Mouse (Mus musculus) kidney, embryonic 16.5 days (tissue): ENCODE measurements at regions not wholly inside any gene's neighbourhood (a gene's known extent, or its start where the extent isn't known, plus 50 kb on each side); places are given as distances from the start of the nearest gene placed in this dataset.

Source experiments
- ATAC-seq: fragments of 200-750 bp; cut with Nextera tagmentation; 2 replicates; pipeline ENCODE4 v1.8.0; 2017; ENCODE audit warnings: moderate TSS enrichment; ENCODE audit not compliant: low FRiP score, low TSS enrichment
- H3K27ac ChIP-seq: fragments of 300-500 bp; sonication (generic); 2 replicates; pipeline ENCODE4 v1.5.1; 2014; ENCODE audit warnings: low read length
- H3K27me3 ChIP-seq: fragments of 300-500 bp; sonication (generic); 2 replicates; pipeline ENCODE4 v1.6.1; 2014; ENCODE audit warnings: low read length, control low read depth, mixed read lengths; ENCODE audit not compliant: insufficient read depth
- H3K36me3 ChIP-seq: fragments of 300-500 bp; sonication (generic); 2 replicates; pipeline ENCODE4 v1.6.1; 2014; ENCODE audit warnings: low read length, control low read depth, mixed read lengths; ENCODE audit not compliant: insufficient read depth
- H3K4me1 ChIP-seq: fragments of 300-500 bp; sonication (generic); 2 replicates; pipeline ENCODE4 v1.6.1; 2014; ENCODE audit warnings: low read length, control low read depth, mixed read lengths; ENCODE audit not compliant: insufficient read depth
- H3K4me2 ChIP-seq: fragments of 300-500 bp; sonication (generic); replicated peaks from 2 replicates; pipeline ENCODE4 v1.6.1; 2014; ENCODE audit warnings: low read depth, low read length
- H3K4me3 ChIP-seq: fragments of 300-500 bp; sonication (generic); 2 replicates; pipeline ENCODE4 v1.5.1; 2014; ENCODE audit warnings: mild to moderate bottlenecking, low read length
- H3K9ac ChIP-seq: fragments of 300-500 bp; sonication (generic); replicated peaks from 2 replicates; pipeline ENCODE4 v1.6.1; 2014; ENCODE audit warnings: low read length
- H3K9me3 ChIP-seq: fragments of 300-500 bp; sonication (generic); 2 replicates; pipeline ENCODE4 v1.6.1; 2016; ENCODE audit warnings: low read length, control low read depth
- WGBS: fragments of 180-500 bp; shearing (Covaris S2); extraction: QIAGEN DNeasy Blood & Tissue Kit; methylation state at CpG from one replicate; pipeline ENCODE4 v1.1.7; 2014; 5-methylcytosine and 5-hydroxymethylcytosine counted together

DNA sequence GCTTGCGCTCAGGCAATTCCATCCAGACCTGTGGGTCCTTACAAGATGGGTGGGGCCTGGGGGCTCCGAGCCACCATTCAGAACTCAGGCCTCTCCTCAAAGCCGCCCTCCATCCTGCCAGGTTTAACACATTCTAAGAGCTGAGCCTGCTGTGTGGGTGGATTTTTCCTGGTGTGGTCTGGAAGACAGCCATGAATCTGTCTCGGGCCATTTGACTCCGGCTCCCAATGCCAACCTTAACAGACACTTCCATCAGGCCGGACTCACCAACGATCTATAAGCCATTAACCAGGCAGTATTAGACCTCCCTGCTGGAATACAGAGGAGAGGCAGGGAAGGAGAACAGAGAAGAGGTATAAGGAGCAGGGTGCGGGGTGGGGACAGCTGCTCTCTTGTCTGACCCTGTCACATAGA is 288.9 kb upstream of the Rpl38 start:
- H3K9me3 ChIP-seq, result no peaks in the 10 kb centered on the region
- no peak overlapping the region for H3K9ac ChIP-seq
- no peak; the same call in 1 of the 2 replicates for ATAC-seq
- H3K4me3 ChIP-seq, result no peak overlapping the region
- no peak overlapping the region for H3K4me2 ChIP-seq
- no peaks in the 10 kb centered on the region for H3K36me3 ChIP-seq
- H3K27me3 ChIP-seq, result no peaks in the 10 kb centered on the region
- WGBS, result 11% methylated on average over 8 of the region's 8 CpGs
- H3K27ac ChIP-seq, result no peak overlapping the region
- H3K4me1 ChIP-seq, result no peaks in the 10 kb centered on the region

GRCm38 (mm10) chr11:114375921-114376320 is 292.4 kb upstream of the Rpl38 start:
- Histone ChIP-seq H3K36me3 (no peaks in the 10 kb centered on the region), H3K9ac (no peak overlapping the region), H3K4me1 (no peaks in the 10 kb centered on the region), H3K9me3 (no peaks in the 10 kb centered on the region), H3K27me3 (no peaks in the 10 kb centered on the region), H3K27ac (no peak overlapping the region), H3K4me2 (no peak overlapping the region), H3K4me3 (no peak overlapping the region)
- ATAC-seq, result no peak
- WGBS, result 35% methylated on average over 14 of the region's 14 CpGs

DNA sequence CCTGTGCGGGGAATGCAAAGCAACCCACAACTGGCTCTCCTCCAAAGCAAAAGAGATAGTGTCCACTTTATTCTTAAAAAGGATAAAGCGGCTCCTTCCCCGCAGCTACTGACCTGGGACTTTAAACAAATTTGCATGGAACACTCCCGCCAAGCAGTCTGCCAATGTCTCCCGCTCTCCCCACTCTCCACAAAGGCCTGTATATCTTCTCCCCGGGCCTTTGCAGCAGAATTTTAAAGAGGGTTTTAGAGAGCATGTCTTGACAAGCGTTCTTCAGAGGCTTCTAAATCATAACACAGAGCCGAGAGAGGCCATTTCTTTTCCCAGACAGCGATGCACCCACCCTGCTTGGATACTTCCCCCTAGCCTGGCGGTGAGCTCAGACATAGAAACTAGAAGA is 297.6 kb upstream of the Rpl38 start:
- Histone ChIP-seq H3K36me3 (no peaks in the 10 kb centered on the region), H3K9me3 (no peaks in the 10 kb centered on the region), H3K27me3 (no peaks in the 10 kb centered on the region), H3K4me1 (0 out of 2 replicates have a peak, but pooled peaks cover 3% of the 10 kb centered on the region), H3K27ac (no peak overlapping the region), H3K4me3 (no peak overlapping the region), H3K4me2 (no peak overlapping the region), H3K9ac (no peak overlapping the region)
- no peak for ATAC-seq
- WGBS, result 44% methylated on average over 10 of the region's 10 CpGs

DNA sequence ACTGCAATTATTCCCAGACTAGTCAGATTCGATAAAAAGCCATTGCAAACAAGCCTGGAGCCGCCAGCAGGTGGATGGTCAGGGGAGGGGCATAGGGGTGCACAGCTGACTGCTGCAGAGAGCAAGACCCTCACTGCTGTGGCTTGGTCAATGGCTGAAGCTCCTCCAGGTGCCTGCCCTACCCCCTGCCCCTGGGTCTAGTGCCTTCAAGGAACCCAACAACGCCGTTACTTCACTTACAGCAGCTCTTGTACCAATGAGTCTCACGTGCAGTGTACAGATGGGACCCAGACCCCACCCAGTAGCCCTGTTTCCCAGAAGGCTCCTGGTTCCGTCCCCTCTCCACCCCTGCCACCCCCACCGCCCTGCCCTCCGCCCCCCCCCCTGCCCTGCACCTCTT is 300.5 kb upstream of the Rpl38 start:
- Histone ChIP-seq H3K9ac (no peak overlapping the region), H3K4me1 (0 out of 2 replicates have a peak, but pooled peaks cover 3% of the 10 kb centered on the region), H3K4me3 (no peak overlapping the region), H3K4me2 (no peak overlapping the region), H3K27me3 (no peaks in the 10 kb centered on the region), H3K9me3 (no peaks in the 10 kb centered on the region), H3K27ac (no peak overlapping the region), H3K36me3 (no peaks in the 10 kb centered on the region)
- 93% methylated on average over 6 of the region's 8 CpGs for WGBS
- no peak for ATAC-seq

DNA sequence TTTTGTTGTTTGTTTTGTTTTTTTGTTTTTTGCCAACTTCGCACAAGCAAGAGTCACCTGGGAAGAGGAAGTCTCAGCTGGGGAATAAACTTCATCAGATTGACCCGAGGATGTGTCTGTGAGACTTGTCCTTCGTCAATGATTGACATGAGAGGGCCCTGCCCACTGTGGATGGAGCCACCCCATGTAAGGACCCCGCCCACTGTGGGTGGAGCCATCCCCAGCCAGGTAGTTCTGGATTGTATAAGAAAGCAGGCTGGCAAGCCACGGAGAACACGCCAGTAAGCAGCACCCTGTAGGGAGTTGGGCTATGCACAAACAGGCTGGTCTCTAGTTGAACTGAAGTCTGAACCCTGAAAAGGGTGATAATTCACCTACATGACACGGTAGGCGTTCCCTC is 294.1 kb upstream of the Sdk2 start:
- 72% methylated on average over 8 of the region's 8 CpGs for WGBS
- peak; percentile 57; the same call in 1 of the 2 replicates for ATAC-seq

GRCm38 (mm10) chr11:114360321-114360720 is 293.5 kb upstream of the Sdk2 start:
- Histone ChIP-seq H3K9me3 (peaks cover 5% of the 10 kb centered on the region), H3K4me2 (no peak overlapping the region), H3K36me3 (no peaks in the 10 kb centered on the region), H3K4me3 (no peak overlapping the region), H3K4me1 (no peaks in the 10 kb centered on the region), H3K9ac (no peak overlapping the region), H3K27ac (no peak overlapping the region), H3K27me3 (no peaks in the 10 kb centered on the region)
- no peak for ATAC-seq
- 89% methylated on average over 10 of the region's 10 CpGs for WGBS

More for the DNA sequence above, 294.1 kb upstream of the Sdk2 start:
- H3K9me3 ChIP-seq, result peaks cover 5% of the 10 kb centered on the region
- no peak overlapping the region for H3K27ac ChIP-seq
- H3K27me3 ChIP-seq, result no peaks in the 10 kb centered on the region
- H3K36me3 ChIP-seq, result no peaks in the 10 kb centered on the region
- H3K4me1 ChIP-seq, result no peaks in the 10 kb centered on the region
- H3K4me2 ChIP-seq, result no peak overlapping the region
- no peak overlapping the region for H3K9ac ChIP-seq
- H3K4me3 ChIP-seq, result no peak overlapping the region

DNA sequence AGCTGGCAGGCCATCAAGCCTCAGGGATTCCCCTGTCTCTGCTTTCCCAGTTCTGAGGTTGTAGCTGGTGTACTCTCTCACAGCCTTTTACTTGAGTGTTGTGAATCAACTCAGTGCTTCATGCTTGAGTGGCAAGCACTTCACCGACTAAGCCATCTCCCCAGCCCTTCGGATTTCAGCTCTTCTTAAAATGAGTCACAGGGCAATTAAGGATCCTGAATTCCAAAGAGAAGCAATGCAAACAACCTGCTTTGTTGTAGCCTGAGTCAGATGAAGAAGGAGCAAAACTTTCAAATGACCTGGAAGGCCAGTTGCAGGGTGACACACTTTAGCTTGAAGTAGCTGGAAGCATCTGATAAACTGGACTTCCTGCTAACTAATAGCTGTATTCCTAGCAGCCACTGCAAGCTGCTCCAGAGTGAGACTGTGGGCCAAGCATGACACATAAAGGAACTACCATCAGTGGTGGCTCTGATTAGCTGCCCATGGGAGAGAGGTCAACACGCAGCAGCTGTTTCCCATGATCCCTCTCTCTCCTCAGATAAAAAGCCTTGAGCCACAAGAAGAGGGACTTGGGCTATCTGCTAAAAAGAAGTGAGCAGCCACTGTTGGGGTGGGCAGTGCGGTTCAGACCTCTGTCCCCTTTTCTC is 285.4 kb upstream of the Sdk2 start:
- Histone ChIP-seq H3K4me1 (no peaks in the 10 kb centered on the region), H3K36me3 (no peaks in the 10 kb centered on the region), H3K9me3 (no peaks in the 10 kb centered on the region), H3K27ac (no peak overlapping the region), H3K27me3 (no peaks in the 10 kb centered on the region), H3K4me2 (no peak overlapping the region), H3K9ac (no peak overlapping the region), H3K4me3 (no peak overlapping the region)
- no peak for ATAC-seq
- WGBS, result 49% methylated on average over 4 of the region's 4 CpGs

GRCm38 (mm10) chr11:114336839-114337484 is 270.1 kb upstream of the Sdk2 start:
- 78% methylated on average over 12 of the region's 12 CpGs for WGBS
- ATAC-seq, result no peak

GRCm38 (mm10) chr11:114335950-114336838 is 269.3 kb upstream of the Sdk2 start:
- H3K27ac ChIP-seq, result no peak overlapping the region
- H3K4me2 ChIP-seq, result no peak overlapping the region
- no peak overlapping the region for H3K4me3 ChIP-seq
- 0 out of 2 replicates have a peak, but pooled peaks cover 7% of the 10 kb centered on the region for H3K4me1 ChIP-seq
- H3K27me3 ChIP-seq, result no peaks in the 10 kb centered on the region
- 38% methylated on average over 10 of the region's 10 CpGs for WGBS
- no peaks in the 10 kb centered on the region for H3K9me3 ChIP-seq
- H3K9ac ChIP-seq, result no peak overlapping the region
- ATAC-seq, result no peak
- H3K36me3 ChIP-seq, result no peaks in the 10 kb centered on the region

More at GRCm38 (mm10) chr11:114336839-114337484, 270.1 kb upstream of the Sdk2 start:
- Histone ChIP-seq H3K4me2 (no peak overlapping the region), H3K36me3 (no peaks in the 10 kb centered on the region), H3K27me3 (no peaks in the 10 kb centered on the region), H3K27ac (no peak overlapping the region), H3K9ac (no peak overlapping the region), H3K4me3 (no peak overlapping the region), H3K9me3 (no peaks in the 10 kb centered on the region), H3K4me1 (0 out of 2 replicates have a peak, but pooled peaks cover 7% of the 10 kb centered on the region)
